Mouse (Mus musculus) hindbrain, embryonic 12.5 days (tissue): ENCODE data around the gene Aldh9a1. TPM values are rescaled to one million over a fixed set of nuclear protein-coding genes. Genes with fewer than 3 reads are reported as not detected.

Experiments
- ATAC-seq: fragments of 200-750 bp; cut with Nextera tagmentation; 2 replicates; pipeline ENCODE4 v1.8.0; 2017; ENCODE audit warnings: moderate TSS enrichment; ENCODE audit not compliant: low FRiP score
- H3K27ac ChIP-seq: fragments of 300-500 bp; sonication (generic); 2 replicates; pipeline ENCODE4 v1.5.1; 2016; ENCODE audit warnings: mild to moderate bottlenecking
- H3K27me3 ChIP-seq: fragments of 300-500 bp; sonication (generic); 2 replicates; pipeline ENCODE4 v1.6.1; 2016; ENCODE audit warnings: mild to moderate bottlenecking
- H3K36me3 ChIP-seq: fragments of 300-500 bp; sonication (generic); 2 replicates; pipeline ENCODE4 v1.6.1; 2016; ENCODE audit warnings: mild to moderate bottlenecking
- H3K4me1 ChIP-seq: fragments of 300-500 bp; sonication (generic); 2 replicates; pipeline ENCODE4 v1.6.1; 2016
- H3K4me2 ChIP-seq: fragments of 300-500 bp; sonication (generic); replicated peaks from 2 replicates; pipeline ENCODE4 v1.6.1; 2016; ENCODE audit warnings: mild to moderate bottlenecking
- H3K4me3 ChIP-seq: fragments of 300-500 bp; sonication (generic); 2 replicates; pipeline ENCODE4 v1.5.1; 2016; ENCODE audit warnings: mild to moderate bottlenecking
- H3K9ac ChIP-seq: fragments of 300-500 bp; sonication (generic); 2 replicates; pipeline ENCODE4 v1.6.1; 2016; ENCODE audit warnings: mild to moderate bottlenecking, moderate library complexity
- H3K9me3 ChIP-seq: fragments of 300-500 bp; sonication (generic); replicated peaks from 2 replicates; pipeline ENCODE4 v1.6.1; 2016; ENCODE audit warnings: mild to moderate bottlenecking
- WGBS: fragments of 180-500 bp; shearing (Covaris S2); methylation state at CpG from one replicate; pipeline ENCODE4 v1.1.7; 2016; 5-methylcytosine and 5-hydroxymethylcytosine counted together
- polyA plus RNA-seq: library from polyadenylated mRNA; unstranded; fragments of >200 nt; fragmentation: Nextera tagmentation; extraction: Ambion mirVana; gene quantifications from 2 replicates; pipeline ENCODE4 v1.2.1, GENCODE M21; 2016

Aldh9a1 gene
- polyA plus RNA-seq, 1 experiment from 2014 or later, result 39.3 TPM

- H3K9ac ChIP-seq, result no peak overlapping the region
- H3K36me3 ChIP-seq, result no peaks in the 10 kb centered on the region
- H3K4me2 ChIP-seq, result no peak overlapping the region
- H3K27me3 ChIP-seq, result peaks cover 11% of the 10 kb centered on the region
- no peaks in the 10 kb centered on the region for H3K9me3 ChIP-seq
- no peak overlapping the region for H3K4me3 ChIP-seq
- no peak overlapping the region for H3K27ac ChIP-seq
- no peak for ATAC-seq
- H3K4me1 ChIP-seq, result peaks cover 7% of the 10 kb centered on the region; the same call in 1 of the 2 replicates
- WGBS, result 78% methylated on average over 3 of the region's 3 CpGs
Observed at GRCm38 (mm10) chr1:167387796-167388195, 38.0 kb downstream of the Aldh9a1 start.

- Histone ChIP-seq H3K9ac (no peak overlapping the region), H3K36me3 (no peaks in the 10 kb centered on the region), H3K9me3 (no peaks in the 10 kb centered on the region), H3K4me3 (no peak overlapping the region), H3K4me1 (peaks cover 8% of the 10 kb centered on the region; the same call in 1 of the 2 replicates), H3K4me2 (no peak overlapping the region), H3K27ac (no peak overlapping the region), H3K27me3 (peaks cover 14% of the 10 kb centered on the region)
- 79% methylated on average over 6 of the region's 6 CpGs for WGBS
- no peak for ATAC-seq
Observed at GRCm38 (mm10) chr1:167388571-167388970, 38.8 kb downstream of the Aldh9a1 start.

GRCm38 (mm10) chr1:167389584-167389983 is 39.8 kb downstream of the Aldh9a1 start:
- H3K9ac ChIP-seq, result no peak overlapping the region
- WGBS, result 91% methylated on average over 7 of the region's 7 CpGs
- peaks cover 8% of the 10 kb centered on the region; the same call in 1 of the 2 replicates for H3K4me1 ChIP-seq
- no peak overlapping the region for H3K4me3 ChIP-seq
- no peak overlapping the region for H3K27ac ChIP-seq
- peaks cover 14% of the 10 kb centered on the region for H3K27me3 ChIP-seq
- H3K4me2 ChIP-seq, result no peak overlapping the region
- H3K36me3 ChIP-seq, result no peaks in the 10 kb centered on the region
- no peaks in the 10 kb centered on the region for H3K9me3 ChIP-seq
- ATAC-seq, result no peak

GRCm38 (mm10) chr1:167390381-167390780 is 40.6 kb downstream of the Aldh9a1 start:
- WGBS, result 76% methylated on average over 4 of the region's 4 CpGs
- no peak for ATAC-seq
- Histone ChIP-seq H3K4me2 (no peak overlapping the region), H3K9ac (no peak overlapping the region), H3K4me1 (peaks cover 8% of the 10 kb centered on the region; the same call in 1 of the 2 replicates), H3K27me3 (peaks cover 14% of the 10 kb centered on the region), H3K36me3 (no peaks in the 10 kb centered on the region), H3K9me3 (no peaks in the 10 kb centered on the region), H3K27ac (no peak overlapping the region), H3K4me3 (no peak overlapping the region)

- H3K9me3 ChIP-seq, result no peaks in the 10 kb centered on the region
- H3K4me3 ChIP-seq, result no peak overlapping the region
- H3K9ac ChIP-seq, result no peak overlapping the region
- no peak for ATAC-seq
- no peak overlapping the region for H3K27ac ChIP-seq
- no peak overlapping the region for H3K4me2 ChIP-seq
- H3K36me3 ChIP-seq, result no peaks in the 10 kb centered on the region
- H3K27me3 ChIP-seq, result peaks cover 15% of the 10 kb centered on the region
- H3K4me1 ChIP-seq, result peaks cover 8% of the 10 kb centered on the region; the same call in 1 of the 2 replicates
- WGBS, result 70% methylated on average over 6 of the region's 6 CpGs
Observed at GRCm38 (mm10) chr1:167391241-167391640, 41.5 kb downstream of the Aldh9a1 start.

- no peaks in the 10 kb centered on the region for H3K9me3 ChIP-seq
- H3K27ac ChIP-seq, result no peak overlapping the region
- WGBS, result 52% methylated on average over 2 of the region's 2 CpGs
- H3K9ac ChIP-seq, result no peak overlapping the region
- ATAC-seq, result no peak
- no peaks in the 10 kb centered on the region for H3K36me3 ChIP-seq
- H3K4me1 ChIP-seq, result peaks cover 8% of the 10 kb centered on the region; the same call in 1 of the 2 replicates
- peak overlapping the region; percentile 83 for H3K4me2 ChIP-seq
- peaks cover 19% of the 10 kb centered on the region for H3K27me3 ChIP-seq
- H3K4me3 ChIP-seq, result peak overlapping the region; percentile 62; the same call in 1 of the 2 replicates
Observed at GRCm38 (mm10) chr1:167392031-167392640, 42.3 kb downstream of the Aldh9a1 start.

- Histone ChIP-seq H3K9me3 (no peaks in the 10 kb centered on the region), H3K36me3 (no peaks in the 10 kb centered on the region), H3K27ac (no peak overlapping the region), H3K4me2 (peak overlapping the region; percentile 83), H3K4me1 (peaks cover 8% of the 10 kb centered on the region; the same call in 1 of the 2 replicates), H3K4me3 (peak overlapping the region; percentile 62), H3K9ac (peak overlapping the region; percentile 78; the same call in 1 of the 2 replicates), H3K27me3 (peaks cover 19% of the 10 kb centered on the region)
- no peak for ATAC-seq
- WGBS, result 13% methylated on average over 8 of the region's 8 CpGs
Observed at GRCm38 (mm10) chr1:167392687-167393086, 42.9 kb downstream of the Aldh9a1 start.

- peaks cover 8% of the 10 kb centered on the region; the same call in 1 of the 2 replicates for H3K4me1 ChIP-seq
- peak; percentile 51 for ATAC-seq
- H3K4me3 ChIP-seq, result peak overlapping the region; percentile 62
- H3K27me3 ChIP-seq, result peaks cover 19% of the 10 kb centered on the region
- peak overlapping the region; percentile 83 for H3K4me2 ChIP-seq
- WGBS, result 2% methylated on average over 15 of the region's 15 CpGs
- no peaks in the 10 kb centered on the region for H3K36me3 ChIP-seq
- H3K9me3 ChIP-seq, result no peaks in the 10 kb centered on the region
- peak overlapping the region; percentile 78 for H3K9ac ChIP-seq
- H3K27ac ChIP-seq, result peak overlapping the region; percentile 31; the same call in 1 of the 2 replicates
Observed at GRCm38 (mm10) chr1:167393281-167393680, 43.5 kb downstream of the Aldh9a1 start.

GRCm38 (mm10) chr1:167393683-167394492 is 44.1 kb downstream of the Aldh9a1 start, which contains the start of gene Mgst3:
TSS of gene Mgst3 (minus strand) at chr1:167393841.
- Histone ChIP-seq H3K4me3 (peak within 1 kb of the TSS; percentile 62), H3K4me1 (peaks cover 8% of the 10 kb centered on the region; the same call in 1 of the 2 replicates), H3K9me3 (no peaks in the 10 kb centered on the region), H3K27ac (peak within 1 kb of the TSS; percentile 83), H3K9ac (peak within 1 kb of the TSS; percentile 78), H3K27me3 (peaks cover 17% of the 10 kb centered on the region), H3K4me2 (peak within 1 kb of the TSS; percentile 83), H3K36me3 (no peaks in the 10 kb centered on the region)
- ATAC-seq, result peak; percentile 95
- under 1% methylated on average over 45 of the region's 45 CpGs for WGBS

- Histone ChIP-seq H3K9me3 (no peaks in the 10 kb centered on the region), H3K4me1 (no peaks in the 10 kb centered on the region), H3K27me3 (no peaks in the 10 kb centered on the region; the same call in 1 of the 2 replicates), H3K36me3 (no peaks in the 10 kb centered on the region), H3K27ac (no peak overlapping the region), H3K4me3 (no peak overlapping the region), H3K9ac (no peak overlapping the region), H3K4me2 (no peak overlapping the region)
- no peak for ATAC-seq
- 85% methylated on average over 4 of the region's 4 CpGs for WGBS
Observed at GRCm38 (mm10) chr1:167405237-167405636, 55.4 kb downstream of the Aldh9a1 start.

GRCm38 (mm10) chr1:167409601-167410000 is 59.8 kb downstream of the Aldh9a1 start:
- WGBS, result 80% methylated on average over 4 of the region's 4 CpGs
- no peak overlapping the region for H3K9ac ChIP-seq
- no peak overlapping the region for H3K4me3 ChIP-seq
- ATAC-seq, result no peak
- H3K36me3 ChIP-seq, result no peaks in the 10 kb centered on the region
- no peaks in the 10 kb centered on the region for H3K9me3 ChIP-seq
- H3K4me1 ChIP-seq, result no peaks in the 10 kb centered on the region
- no peak overlapping the region for H3K27ac ChIP-seq
- no peaks in the 10 kb centered on the region; the same call in 1 of the 2 replicates for H3K27me3 ChIP-seq
- H3K4me2 ChIP-seq, result no peak overlapping the region

- H3K4me1 ChIP-seq, result no peaks in the 10 kb centered on the region
- H3K4me3 ChIP-seq, result no peak overlapping the region
- no peaks in the 10 kb centered on the region for H3K36me3 ChIP-seq
- no peak overlapping the region for H3K27ac ChIP-seq
- H3K9ac ChIP-seq, result no peak overlapping the region
- no peaks in the 10 kb centered on the region; the same call in 1 of the 2 replicates for H3K27me3 ChIP-seq
- WGBS, result 72% methylated on average over 12 of the region's 12 CpGs
- H3K9me3 ChIP-seq, result no peaks in the 10 kb centered on the region
- ATAC-seq, result no peak
- no peak overlapping the region for H3K4me2 ChIP-seq
Observed at GRCm38 (mm10) chr1:167411991-167412715, 62.4 kb downstream of the Aldh9a1 start.
